Mouse (Mus musculus) T-helper 2 cell (primary cell): ENCODE measurements around the gene Dhdh.
"Not testable (repeated sequence)": the region's sequence is repeated elsewhere in the genome, so short reads cannot be mapped to it uniquely, and the experiment has no call there.

ENCODE experiments used
- in situ Hi-C: fragments of 300-600 bp; cut with MboI, MseI; formaldehyde crosslinking; loops from one replicate; pipeline ENCODE4 v1.15.1; 2025; ENCODE audit warnings: high pct_unique_total_duplicates

Dhdh gene

DNA sequence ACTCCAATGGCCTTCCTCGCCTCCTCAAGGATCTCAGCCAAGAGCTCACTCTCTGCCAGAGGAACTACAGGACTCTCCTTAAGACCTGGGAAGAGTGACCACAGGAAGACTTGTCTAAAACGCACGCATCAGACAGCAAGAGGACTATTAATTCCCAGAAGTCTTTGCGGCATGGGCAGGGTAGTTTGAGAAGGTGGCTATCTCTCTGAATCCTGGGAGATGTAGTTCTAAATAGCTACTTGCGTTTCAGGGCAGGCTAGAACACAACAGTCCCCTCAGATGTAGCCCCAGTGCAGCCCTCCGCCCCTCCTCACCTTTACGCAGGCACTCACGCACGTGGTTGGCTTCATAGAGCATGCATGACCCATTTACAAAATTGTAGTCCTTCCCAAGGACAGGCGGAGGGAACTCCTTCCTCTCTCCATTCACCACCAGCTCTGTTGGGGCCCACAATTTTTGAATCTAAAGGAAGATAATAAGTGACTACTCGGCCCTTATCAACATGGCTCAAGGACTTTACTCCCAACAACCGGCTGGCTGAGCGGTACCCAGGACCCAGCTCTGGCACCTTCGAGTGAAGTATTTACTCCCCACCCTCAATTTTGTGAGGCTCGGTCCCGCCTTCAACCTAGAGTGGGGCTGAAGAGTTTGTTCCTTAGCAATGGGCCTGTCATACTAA, 13.2 kb downstream of the Dhdh start:
- in situ Hi-C loops = loop anchor here (5.0 kb wide), 1 partner anchor 87 kb away; no protein-coding TSS in a partner anchor

DNA sequence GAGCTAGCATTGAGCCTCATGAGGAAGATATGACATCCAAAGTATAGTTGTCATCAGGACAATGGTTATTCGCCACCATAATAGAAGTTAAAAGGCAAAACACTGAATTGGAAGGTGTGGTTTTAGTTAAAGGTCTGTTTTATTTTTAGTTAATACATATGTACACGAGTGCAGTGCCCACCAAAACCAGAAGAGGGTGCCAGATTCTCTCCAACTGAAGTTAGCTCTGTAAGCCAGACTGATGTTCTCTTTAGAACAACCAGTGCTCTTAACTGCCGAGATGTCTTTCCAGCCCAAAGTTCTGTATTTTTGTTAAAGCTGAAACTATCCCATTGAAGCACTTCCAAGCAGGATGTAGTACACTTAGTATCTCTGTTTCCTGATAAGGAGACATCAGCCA, 17.7 kb downstream of the Dhdh start:
- in situ Hi-C loops = no loop called here

DNA sequence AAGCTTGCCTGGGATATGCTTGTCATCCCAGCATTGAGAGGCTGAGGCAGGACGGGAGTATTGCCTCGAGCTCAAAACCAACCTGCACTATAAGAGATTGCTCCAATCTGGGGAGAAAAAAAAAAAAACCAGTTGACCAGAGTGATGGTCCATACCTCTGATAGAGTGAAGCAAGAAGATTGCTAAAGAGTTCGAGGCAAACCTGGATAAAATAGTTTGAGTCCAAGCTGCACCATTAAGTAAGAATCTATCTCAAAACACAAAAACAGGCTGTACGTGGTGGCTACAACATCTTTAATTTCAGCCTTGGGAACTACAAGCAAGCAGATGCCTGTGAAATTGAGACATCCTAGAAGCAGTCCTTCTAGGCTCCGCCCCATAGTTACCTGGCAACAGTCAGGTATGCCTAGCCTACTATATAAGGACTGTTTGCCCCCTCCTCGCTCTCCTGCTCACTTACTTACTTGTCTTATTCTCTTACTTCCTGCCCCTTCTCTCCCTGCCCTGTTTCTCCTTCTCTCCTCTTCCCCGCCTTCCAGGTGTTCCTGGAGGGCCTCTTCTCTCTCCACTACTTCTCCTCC, 21.4 kb downstream of the Dhdh start:
- in situ Hi-C loops = no loop called here

DNA sequence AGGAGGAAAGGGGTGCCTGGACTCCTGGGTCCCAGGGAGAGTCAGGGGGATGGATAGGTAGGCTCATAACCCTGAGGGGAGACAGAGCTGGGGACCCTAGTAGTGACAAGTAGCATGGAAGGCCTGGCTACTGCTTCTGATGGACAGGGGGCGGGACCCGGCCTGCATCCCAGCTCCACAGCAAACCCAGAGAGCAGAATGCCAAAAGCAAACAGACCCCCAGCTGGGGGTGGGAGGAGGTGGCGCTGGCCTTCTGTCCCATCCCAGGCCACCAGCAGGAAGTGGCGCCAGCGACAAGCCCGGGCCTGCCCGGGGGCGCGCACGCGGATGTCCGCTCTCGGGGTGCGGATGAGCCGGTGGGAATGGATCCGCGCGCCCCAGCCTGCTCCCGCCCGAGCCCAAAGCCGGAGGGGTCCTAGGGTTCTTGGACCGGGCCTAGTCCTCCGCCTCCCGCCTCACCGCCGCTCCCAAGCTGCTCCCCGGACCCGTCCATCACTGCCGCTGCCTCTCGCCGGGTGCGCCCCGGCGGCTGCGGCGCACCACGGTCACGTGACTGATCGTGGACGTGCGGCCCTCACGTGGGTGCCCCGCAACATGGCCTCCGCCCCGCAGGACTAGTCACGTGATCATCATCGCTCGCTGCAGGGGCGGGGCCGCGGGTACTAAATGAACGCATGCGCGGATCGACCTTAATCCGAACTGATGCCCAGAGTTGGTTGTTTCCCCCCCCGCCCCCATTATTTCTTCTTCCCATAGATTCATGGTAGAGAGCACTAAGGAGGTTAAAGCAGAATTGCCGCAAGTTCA, 22.1 kb downstream of the Dhdh start, which contains the start of gene Bax:
TSS of gene Bax (minus strand) at position 616 of the 807 bp plus-strand sequence.
- in situ Hi-C loops = no loop called here

DNA sequence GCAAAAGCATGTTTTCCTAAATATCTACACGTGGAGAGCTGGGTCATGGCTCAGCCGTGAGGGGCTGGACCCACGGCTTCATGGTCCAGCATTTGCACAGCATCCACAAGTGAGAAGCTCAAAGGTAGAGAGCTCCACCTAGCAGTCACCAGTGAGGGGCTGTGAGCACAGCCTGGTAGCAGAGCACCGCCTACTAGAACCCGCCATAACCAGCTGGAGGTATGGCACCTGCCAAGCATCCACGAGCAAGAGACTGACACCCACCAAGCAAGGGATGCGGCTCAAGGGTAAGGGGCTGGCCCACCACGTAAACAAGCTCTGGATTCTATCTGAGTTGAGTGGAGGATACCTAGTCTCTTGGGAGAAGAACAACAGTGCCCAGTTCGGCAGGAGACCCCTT, 23.1 kb downstream of the Dhdh start:
- in situ Hi-C loops = no loop called here

DNA sequence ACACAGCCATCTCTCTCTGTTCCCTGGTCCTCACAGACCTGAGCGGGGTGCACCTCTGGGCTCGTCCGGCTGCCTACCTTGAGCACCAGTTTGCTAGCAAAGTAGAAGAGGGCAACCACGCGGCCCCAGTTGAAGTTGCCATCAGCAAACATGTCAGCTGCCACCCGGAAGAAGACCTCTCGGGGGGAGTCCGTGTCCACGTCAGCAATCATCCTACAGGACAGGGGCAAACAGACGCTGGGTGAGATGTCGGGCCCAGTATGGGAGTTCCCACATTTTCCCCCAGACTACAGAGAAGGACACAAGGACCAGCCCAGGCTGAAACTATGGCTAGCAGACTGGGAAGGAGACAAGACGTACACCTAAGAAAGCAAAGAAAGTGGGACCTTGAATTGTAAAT, 23.5 kb downstream of the Dhdh start:
- in situ Hi-C loops = no loop called here

DNA sequence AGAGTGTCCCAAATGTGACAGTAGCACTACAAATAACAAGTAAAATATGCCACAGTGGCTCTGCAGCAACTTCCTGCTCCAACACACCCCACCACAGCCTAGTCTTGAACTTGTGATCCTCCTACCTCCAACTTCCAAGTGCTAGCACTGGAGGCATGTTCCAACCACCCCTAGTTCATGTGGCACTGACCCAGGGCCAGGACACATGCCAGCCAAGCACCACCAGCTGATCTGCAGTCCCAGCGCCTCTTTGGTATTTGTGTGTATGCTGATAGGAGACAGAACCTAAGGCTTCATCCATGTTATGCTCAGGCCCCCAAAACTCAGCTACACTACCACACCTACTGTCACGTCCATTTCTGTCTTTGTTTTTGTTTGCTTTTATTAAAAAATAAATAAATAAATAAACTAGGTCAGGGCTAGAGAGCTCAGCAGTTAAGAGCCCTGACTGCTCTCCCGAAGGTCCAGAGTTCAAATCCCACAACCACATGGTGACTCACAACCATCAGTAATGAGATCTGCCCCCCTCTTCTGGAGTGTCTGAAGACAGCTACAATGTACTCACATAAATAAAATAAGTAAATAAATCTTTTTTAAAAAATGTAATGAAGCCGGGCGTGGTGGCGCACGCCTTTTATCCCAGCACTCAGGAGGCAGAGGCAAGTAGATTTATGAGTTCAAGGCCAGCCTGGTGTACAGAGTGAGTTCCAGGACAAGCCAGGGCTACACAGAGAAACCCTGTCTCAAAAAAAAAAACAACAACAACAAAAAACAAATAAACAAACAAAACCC, 24.4 kb downstream of the Dhdh start:
- in situ Hi-C loops = no loop called here

DNA sequence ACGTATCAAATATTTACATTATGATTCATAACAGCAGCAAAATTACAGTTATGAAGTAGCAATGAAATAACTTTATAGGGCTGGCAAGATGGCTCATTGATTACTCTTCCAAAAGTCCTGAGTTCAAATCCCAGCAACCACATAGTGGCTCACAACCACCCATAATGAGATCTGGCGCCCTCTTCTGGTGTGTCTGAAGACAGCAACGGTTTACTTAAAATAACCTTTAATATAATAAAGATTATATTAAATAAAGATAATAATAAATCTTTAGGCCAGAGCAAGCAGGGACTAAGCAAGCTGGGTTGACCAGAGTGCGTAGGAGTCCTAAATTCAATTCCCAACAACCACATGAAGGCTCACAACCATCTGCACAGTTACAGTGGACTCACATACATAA, 25.7 kb downstream of the Dhdh start:
- in situ Hi-C loops = not testable (repeated sequence)

DNA sequence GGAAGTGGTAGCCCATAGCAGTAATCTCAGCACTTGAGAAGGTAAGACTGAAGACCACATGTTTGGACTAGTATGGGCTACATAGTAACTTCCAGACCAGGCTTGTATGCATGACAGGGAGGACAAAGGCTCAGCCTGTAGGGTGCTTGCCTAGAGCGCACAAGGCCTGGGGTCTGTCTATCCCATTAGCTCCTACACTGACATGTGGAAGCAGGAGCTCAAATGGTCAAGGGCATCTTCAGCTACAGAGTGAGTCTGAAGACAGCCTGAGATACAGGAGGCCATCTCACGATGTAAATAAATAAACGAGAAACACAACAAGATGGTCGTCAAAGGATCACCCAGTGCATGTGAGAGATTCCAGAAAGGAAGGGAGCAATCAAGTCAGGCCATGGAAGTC, 26.3 kb downstream of the Dhdh start:
- in situ Hi-C loops = no loop called here

DNA sequence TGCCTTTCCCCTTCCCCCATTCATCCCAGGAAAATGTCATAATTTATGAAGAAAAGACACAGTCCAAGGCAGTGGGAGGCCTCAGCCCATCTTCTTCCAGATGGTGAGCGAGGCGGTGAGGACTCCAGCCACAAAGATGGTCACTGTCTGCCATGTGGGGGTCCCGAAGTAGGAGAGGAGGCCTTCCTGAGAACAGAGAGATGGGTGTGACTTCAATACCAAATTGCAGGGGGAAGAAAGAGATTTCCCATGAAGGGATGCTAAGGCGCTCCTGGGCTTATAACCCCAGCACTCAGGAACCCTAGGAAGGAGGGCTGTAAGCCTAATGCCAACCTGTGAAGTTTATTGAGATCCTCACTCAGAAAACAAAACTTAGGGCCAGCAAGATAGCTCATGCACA, 26.8 kb downstream of the Dhdh start:
- in situ Hi-C loops = no loop called here

DNA sequence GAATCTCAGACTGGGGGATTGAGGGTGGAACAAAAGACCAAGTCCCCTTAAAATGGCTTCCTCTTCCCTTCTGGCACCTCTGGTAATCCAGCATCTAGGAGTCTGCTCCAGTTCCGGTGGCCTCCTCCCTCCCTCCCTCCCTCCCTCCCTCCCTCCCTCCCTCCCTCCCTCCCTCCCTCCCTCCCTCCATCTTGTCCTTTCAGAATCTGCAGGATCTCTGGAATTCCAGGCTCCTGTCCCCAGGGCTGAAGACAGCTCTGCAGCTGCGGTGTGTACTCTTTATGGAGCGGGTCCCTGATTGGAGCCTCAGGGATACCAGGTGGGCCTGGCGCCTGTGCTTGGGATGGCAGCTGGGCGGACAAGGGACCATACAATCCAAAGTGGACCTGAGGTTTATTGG, 27.3 kb downstream of the Dhdh start:
- in situ Hi-C loops = no loop called here

DNA sequence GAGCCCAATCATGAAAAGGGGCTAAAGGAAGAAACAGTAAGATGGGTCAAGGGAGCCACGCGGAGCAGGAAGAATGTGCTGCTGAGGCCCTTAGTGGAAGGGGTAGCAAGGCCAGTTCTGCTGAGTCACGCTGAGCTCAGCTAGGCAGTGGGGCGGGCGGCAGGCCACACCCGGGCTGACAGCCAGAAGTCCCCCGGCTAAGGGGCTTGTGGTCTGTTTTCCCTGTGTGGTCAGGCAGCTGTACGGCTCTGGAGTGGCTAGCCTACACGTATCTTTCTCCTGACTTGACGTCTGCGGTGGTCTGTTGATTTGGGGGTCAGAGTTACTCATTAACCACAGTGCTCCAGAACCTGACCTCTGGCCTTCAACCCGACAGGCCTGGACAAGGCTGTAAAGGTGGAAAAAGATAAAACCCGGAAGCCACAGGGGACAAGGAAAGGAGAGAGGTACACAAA, 27.7 kb downstream of the Dhdh start:
- in situ Hi-C loops = no loop called here

DNA sequence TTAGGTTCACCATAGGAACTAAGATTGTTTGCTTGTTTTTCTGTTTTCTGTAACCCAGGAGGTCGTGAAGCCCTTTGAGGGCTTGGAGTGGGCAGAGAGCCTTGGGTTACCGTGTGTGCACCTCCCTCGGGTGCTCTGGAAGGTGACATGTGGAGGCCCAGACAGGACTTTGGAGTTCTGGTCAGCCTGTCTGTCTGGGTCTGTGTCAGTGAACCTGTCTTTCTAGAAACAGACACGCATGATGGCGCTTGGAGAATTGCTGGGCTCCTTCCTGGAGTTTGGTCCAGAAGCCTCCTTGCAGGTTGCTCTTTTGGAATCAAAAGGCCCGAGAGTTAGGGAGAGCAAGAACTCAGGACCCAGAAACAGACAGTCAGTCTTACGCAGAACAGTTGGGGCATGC, 28.2 kb downstream of the Dhdh start:
- in situ Hi-C loops = no loop called here

DNA sequence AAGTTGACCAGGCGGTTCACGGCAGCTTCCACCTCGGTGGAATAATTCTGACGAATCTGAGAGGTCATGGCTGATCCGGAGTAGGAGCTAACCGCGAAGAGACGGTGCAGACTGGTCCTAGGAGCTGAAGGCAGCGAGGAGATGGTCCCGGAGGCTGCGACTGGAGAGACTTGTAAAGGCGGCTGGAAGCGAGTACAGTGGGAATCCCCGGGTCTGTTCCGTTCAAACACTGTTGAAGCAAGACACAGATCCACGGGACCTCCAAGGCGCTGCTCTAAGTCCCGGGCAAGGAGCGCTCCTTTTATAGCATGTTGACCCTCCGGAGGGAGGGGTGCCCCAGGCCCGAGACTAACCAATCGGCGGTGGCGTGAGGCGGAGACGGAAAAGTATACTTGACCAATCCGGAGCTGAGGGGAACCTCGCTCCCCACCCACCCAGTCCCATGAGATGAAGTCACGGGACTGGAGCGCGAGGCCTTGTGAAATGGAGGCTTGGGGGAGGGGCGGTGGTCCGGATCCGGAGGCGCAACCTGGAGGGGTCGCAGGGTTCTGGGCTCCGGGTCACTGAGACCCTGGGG, 29.0 kb downstream of the Dhdh start, which contains the start of gene Ftl1:
TSS of gene Ftl1 (minus strand) at position 321 of the 577 bp plus-strand sequence.
- in situ Hi-C loops = not testable (repeated sequence)

DNA sequence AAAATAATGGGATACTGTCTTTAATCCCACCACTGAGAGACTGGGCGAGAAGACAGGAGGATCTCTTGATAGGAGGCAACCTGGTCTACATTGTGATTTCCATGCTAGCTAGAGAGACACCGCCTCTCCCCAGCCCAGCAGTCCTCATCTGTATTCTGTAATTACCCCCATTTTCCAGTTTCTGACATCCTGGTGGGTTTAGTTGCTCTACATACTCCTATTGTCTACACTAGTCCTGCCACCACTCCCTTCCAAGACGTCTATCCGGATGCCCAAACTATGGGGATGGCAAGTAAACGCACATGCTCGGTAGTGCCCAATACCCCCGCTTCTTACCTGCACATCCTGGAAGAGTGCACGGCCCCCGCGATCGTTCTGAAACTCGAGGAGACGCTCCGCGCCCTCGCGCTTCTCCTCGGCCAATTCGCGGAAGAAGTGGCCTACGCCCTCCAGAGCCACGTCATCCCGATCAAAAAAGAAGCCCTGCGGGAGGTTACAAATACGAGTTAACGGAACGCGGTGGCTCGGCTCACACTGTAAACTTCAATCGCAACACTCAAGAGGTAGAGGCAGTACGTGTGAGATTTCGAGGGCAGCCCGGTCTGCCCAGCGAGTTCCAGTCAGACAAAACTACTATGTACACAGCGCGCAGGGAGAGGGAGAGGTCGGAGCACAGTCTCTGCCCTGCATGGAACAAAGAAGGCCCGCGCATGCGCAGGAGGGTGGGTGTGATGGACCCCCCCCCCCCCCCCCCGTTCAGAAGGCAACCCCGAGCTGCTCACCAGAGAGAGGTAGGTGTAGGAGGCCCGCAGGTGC, 29.6 kb downstream of the Dhdh start:
- in situ Hi-C loops = no loop called here

DNA sequence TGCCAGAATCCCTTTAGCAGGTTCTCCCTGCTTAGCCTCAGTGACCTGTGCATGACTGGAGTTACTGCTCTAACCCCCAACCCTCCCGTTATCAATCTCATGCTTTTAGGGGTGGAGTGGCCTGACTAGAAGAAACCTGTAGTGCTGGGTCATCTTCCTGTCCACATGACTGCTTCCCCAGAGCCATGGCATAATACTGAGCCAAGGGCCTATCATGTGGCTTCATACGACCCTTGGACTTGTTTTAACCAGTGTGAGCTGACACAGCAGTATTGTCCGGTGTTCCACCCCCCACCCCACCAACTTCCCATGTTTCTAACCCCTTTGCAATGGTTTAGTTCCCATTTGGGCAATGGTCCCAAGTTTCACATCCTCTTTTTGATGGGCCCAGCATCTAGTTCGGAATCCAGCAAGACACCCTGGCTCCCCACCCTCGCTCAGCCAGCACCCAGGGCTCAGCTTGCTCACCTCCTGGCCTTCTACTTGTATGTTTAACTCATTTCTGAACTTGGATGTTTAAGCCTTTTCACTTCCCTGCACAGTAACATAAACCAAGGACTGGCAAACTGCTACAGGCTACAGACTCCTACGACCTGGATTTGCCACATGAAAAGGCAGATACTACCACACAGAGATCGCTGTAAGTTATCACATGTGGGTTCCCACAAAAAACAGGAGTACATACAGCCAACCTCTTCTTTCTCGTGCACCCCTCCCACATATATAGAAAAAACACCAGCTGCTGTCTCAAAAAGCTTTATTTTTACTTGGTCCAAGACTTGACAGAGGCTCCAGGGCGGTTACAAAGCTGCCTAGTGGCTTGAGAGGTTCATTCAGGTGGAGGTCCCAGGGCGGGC, 31.2 kb downstream of the Dhdh start:
- in situ Hi-C loops = no loop called here

DNA sequence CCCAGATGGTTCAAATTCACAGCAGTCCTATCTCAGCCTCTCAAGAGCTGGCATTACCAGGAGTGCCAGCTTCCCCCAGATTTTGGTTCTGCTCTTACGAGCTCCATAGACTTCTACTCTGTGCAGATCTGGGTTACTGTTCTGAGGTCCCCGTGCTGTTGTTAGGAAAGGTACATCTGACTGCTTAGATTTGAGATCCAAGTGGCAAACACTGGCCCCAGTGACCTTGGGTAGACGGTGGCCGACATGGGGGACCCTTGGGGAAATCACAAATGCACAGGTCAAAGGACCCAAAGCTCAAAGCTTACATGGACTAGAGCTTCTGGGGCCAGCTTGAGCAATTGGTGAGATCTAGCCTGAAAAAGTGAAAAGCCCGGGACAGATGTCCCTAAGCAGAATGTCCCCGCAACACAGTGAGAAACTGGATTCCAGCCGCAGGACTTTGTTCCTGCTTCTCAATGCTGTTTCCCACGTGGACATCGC, 31.8 kb downstream of the Dhdh start:
- in situ Hi-C loops = no loop called here

DNA sequence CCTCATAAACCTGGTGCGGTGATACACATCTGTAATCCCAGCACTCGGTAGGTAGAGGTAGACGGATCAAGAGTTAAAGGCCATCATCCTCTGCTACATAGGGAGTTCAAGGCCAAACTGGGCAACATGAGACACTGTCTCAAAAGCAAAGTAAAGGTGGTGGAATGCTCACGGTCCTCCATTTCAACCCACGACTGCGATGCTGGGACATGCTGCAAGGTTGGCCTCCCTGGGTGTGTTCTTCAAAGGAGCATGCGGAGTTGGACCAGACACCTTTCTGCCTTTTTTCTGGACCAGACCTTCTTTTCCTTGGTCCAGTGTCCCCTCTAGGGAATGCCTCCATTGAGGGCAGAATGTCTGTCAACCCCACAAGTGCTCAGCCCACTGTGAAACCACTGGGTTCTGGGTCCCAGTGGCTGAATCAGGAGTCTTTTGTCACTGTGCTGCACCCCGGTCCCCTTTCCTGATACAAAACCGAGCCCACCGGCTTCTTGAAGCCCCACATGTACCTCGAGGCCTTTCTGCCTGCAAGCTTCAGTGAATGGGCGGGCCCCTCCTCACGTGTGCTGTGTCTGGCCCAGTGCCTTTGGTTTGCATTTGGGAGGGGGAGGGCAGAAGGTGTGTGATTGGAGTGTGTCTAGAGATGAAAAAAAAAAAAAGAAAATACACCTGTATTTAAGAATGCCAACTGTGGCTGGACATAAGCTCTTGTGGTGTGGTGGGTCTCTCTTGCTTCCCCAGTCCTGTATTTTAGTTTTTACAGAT, 32.5 kb downstream of the Dhdh start:
- in situ Hi-C loops = no loop called here

DNA sequence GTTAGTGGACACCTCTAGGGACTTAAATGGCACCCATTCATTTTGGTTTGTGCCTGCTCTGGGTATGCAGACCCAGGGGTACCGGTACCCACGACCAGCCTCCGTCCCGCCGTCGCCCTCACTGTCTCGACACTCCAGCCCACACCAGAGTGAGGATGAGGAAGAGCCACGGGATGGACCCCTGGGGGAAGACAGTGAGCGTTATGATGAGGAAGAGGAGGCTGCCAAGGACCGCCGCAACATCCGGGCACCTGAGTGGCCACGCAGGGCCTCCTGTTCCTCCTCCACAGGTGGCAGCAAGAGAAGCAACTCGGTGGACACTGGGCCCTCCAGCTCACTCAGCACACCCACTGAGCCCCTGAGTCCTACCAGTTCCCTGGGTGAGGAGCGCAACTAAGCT, 33.6 kb downstream of the Dhdh start:
- in situ Hi-C loops = no loop called here
